Mouse (Mus musculus) limb, embryonic 13.5 days (tissue): Measurements from ENCODE around the gene Dppa5a. TPM values are rescaled to one million over a fixed set of nuclear protein-coding genes. Genes with fewer than 3 reads are reported as not detected.

Experiments used
- ATAC-seq: fragments of 200-750 bp; cut with Nextera tagmentation; 2 replicates; pipeline ENCODE4 v1.8.0; 2017; ENCODE audit warnings: low read depth, moderate number of reproducible peaks, moderate TSS enrichment; ENCODE audit not compliant: low FRiP score
- H3K27ac ChIP-seq: fragments of 300-500 bp; sonication (generic); 2 replicates; pipeline ENCODE4 v1.5.1; 2015; ENCODE audit warnings: inconsistent platforms, mild to moderate bottlenecking, moderate library complexity
- H3K27me3 ChIP-seq: fragments of 300-500 bp; sonication (generic); 2 replicates; pipeline ENCODE4 v1.6.1; 2015; ENCODE audit warnings: mild to moderate bottlenecking, inconsistent platforms
- H3K36me3 ChIP-seq: fragments of 300-500 bp; sonication (generic); 2 replicates; pipeline ENCODE4 v1.6.1; 2015; ENCODE audit warnings: inconsistent platforms, mild to moderate bottlenecking, moderate library complexity
- H3K4me1 ChIP-seq: fragments of 300-500 bp; sonication (generic); 2 replicates; pipeline ENCODE4 v1.6.1; 2015; ENCODE audit warnings: inconsistent platforms
- H3K4me2 ChIP-seq: fragments of 300-500 bp; sonication (generic); replicated peaks from 2 replicates; pipeline ENCODE4 v1.6.1; 2015; ENCODE audit warnings: inconsistent platforms, mild to moderate bottlenecking, moderate library complexity
- H3K4me3 ChIP-seq: fragments of 300-500 bp; sonication (generic); 2 replicates; pipeline ENCODE4 v1.5.1; 2015; ENCODE audit warnings: moderate library complexity, mild to moderate bottlenecking, inconsistent platforms
- H3K9ac ChIP-seq: fragments of 300-500 bp; sonication (generic); 2 replicates; pipeline ENCODE4 v1.6.1; 2015; ENCODE audit warnings: mild to moderate bottlenecking, inconsistent platforms
- H3K9me3 ChIP-seq: fragments of 300-500 bp; sonication (generic); 2 replicates; pipeline ENCODE4 v1.6.1; 2016; ENCODE audit warnings: inconsistent platforms
- WGBS: fragments of 180-500 bp; shearing (Covaris S2); methylation state at CpG from one replicate; pipeline ENCODE4 v1.1.7; 2015; 5-methylcytosine and 5-hydroxymethylcytosine counted together
- polyA plus RNA-seq: library from polyadenylated mRNA; unstranded; fragments of >200 nt; fragmentation: Nextera tagmentation; extraction: Ambion mirVana; gene quantifications from 2 replicates; pipeline ENCODE4 v1.2.1, GENCODE M21; 2015

The Dppa5a gene
- polyA plus RNA-seq, 1 experiment from 2014 or later = 0.50 TPM

GRCm38 (mm10) chr9:78377546-78377945 is 9.6 kb upstream of the Dppa5a start:
- peak overlapping the region; percentile 74 for H3K4me2 ChIP-seq
- no peaks in the 10 kb centered on the region for H3K9me3 ChIP-seq
- no peak for ATAC-seq
- WGBS = 32% methylated on average over 8 of the region's 8 CpGs
- peak overlapping the region; percentile 41 for H3K4me3 ChIP-seq
- no peak overlapping the region for H3K9ac ChIP-seq
- peaks cover 11% of the 10 kb centered on the region for H3K4me1 ChIP-seq
- H3K27me3 ChIP-seq = peaks cover 4% of the 10 kb centered on the region; the same call in 1 of the 2 replicates
- H3K27ac ChIP-seq = no peak overlapping the region
- H3K36me3 ChIP-seq = no peaks in the 10 kb centered on the region

- no peak overlapping the region for H3K27ac ChIP-seq
- H3K36me3 ChIP-seq = no peaks in the 10 kb centered on the region
- no peak overlapping the region for H3K4me3 ChIP-seq
- H3K4me1 ChIP-seq = peaks cover 11% of the 10 kb centered on the region
- no peaks in the 10 kb centered on the region for H3K9me3 ChIP-seq
- H3K4me2 ChIP-seq = no peak overlapping the region
- WGBS = 63% methylated on average over 4 of the region's 4 CpGs
- ATAC-seq = no peak
- H3K27me3 ChIP-seq = peaks cover 4% of the 10 kb centered on the region; the same call in 1 of the 2 replicates
- H3K9ac ChIP-seq = no peak overlapping the region
These were observed 7.5 kb upstream of the Dppa5a start for GRCm38 (mm10) chr9:78375486-78375885.

- Histone ChIP-seq H3K9me3 (no peaks in the 10 kb centered on the region), H3K36me3 (no peaks in the 10 kb centered on the region), H3K27ac (no peak overlapping the region), H3K9ac (no peak overlapping the region), H3K4me2 (no peak overlapping the region), H3K27me3 (peaks cover 3% of the 10 kb centered on the region; the same call in 1 of the 2 replicates), H3K4me1 (peaks cover 11% of the 10 kb centered on the region), H3K4me3 (no peak overlapping the region)
- 76% methylated on average over 1 of the region's 1 CpGs for WGBS
- no peak for ATAC-seq
These were observed 7.0 kb upstream of the Dppa5a start for GRCm38 (mm10) chr9:78374885-78375389.

- H3K4me1 ChIP-seq = peaks cover 11% of the 10 kb centered on the region
- H3K9ac ChIP-seq = no peak overlapping the region
- no peak for ATAC-seq
- 37% methylated on average over 5 of the region's 5 CpGs for WGBS
- H3K9me3 ChIP-seq = no peaks in the 10 kb centered on the region
- H3K27ac ChIP-seq = no peak overlapping the region
- no peaks in the 10 kb centered on the region for H3K27me3 ChIP-seq
- no peaks in the 10 kb centered on the region for H3K36me3 ChIP-seq
- H3K4me2 ChIP-seq = no peak overlapping the region
- H3K4me3 ChIP-seq = no peak overlapping the region
These were observed 6.4 kb upstream of the Dppa5a start for GRCm38 (mm10) chr9:78374397-78374796.

GRCm38 (mm10) chr9:78372827-78373504 is 5.0 kb upstream of the Dppa5a start:
- Histone ChIP-seq H3K4me2 (no peak overlapping the region), H3K36me3 (no peaks in the 10 kb centered on the region), H3K4me1 (peaks cover 5% of the 10 kb centered on the region; the same call in 1 of the 2 replicates), H3K4me3 (no peak overlapping the region), H3K9me3 (no peaks in the 10 kb centered on the region), H3K27ac (no peak overlapping the region), H3K9ac (no peak overlapping the region), H3K27me3 (no peaks in the 10 kb centered on the region)
- WGBS = 84% methylated on average over 10 of the region's 10 CpGs
- ATAC-seq = no peak

GRCm38 (mm10) chr9:78371441-78371840 is 3.5 kb upstream of the Dppa5a start:
- H3K4me2 ChIP-seq = no peak overlapping the region
- H3K9ac ChIP-seq = no peak overlapping the region
- no peaks in the 10 kb centered on the region for H3K4me1 ChIP-seq
- no peak overlapping the region for H3K4me3 ChIP-seq
- no peak for ATAC-seq
- H3K36me3 ChIP-seq = no peaks in the 10 kb centered on the region
- 92% methylated on average over 3 of the region's 3 CpGs for WGBS
- H3K9me3 ChIP-seq = no peaks in the 10 kb centered on the region
- H3K27ac ChIP-seq = no peak overlapping the region
- H3K27me3 ChIP-seq = no peaks in the 10 kb centered on the region

- Histone ChIP-seq H3K27ac (no peak overlapping the region), H3K9me3 (no peaks in the 10 kb centered on the region), H3K36me3 (no peaks in the 10 kb centered on the region), H3K4me3 (no peak overlapping the region), H3K4me2 (no peak overlapping the region), H3K9ac (no peak overlapping the region), H3K27me3 (no peaks in the 10 kb centered on the region), H3K4me1 (no peaks in the 10 kb centered on the region)
- no peak for ATAC-seq
- WGBS = 89% methylated on average over 7 of the region's 7 CpGs
These were observed 1.8 kb upstream of the Dppa5a start for GRCm38 (mm10) chr9:78369786-78370185.

GRCm38 (mm10) chr9:78369349-78369748 is 1.4 kb upstream of the Dppa5a start:
- no peaks in the 10 kb centered on the region for H3K27me3 ChIP-seq
- no peak overlapping the region for H3K4me3 ChIP-seq
- no peak overlapping the region for H3K9ac ChIP-seq
- no peaks in the 10 kb centered on the region for H3K9me3 ChIP-seq
- no peaks in the 10 kb centered on the region for H3K4me1 ChIP-seq
- no peak overlapping the region for H3K27ac ChIP-seq
- no peaks in the 10 kb centered on the region for H3K36me3 ChIP-seq
- no peak for ATAC-seq
- WGBS = 89% methylated on average over 2 of the region's 2 CpGs
- H3K4me2 ChIP-seq = no peak overlapping the region

- Histone ChIP-seq H3K4me3 (no peak overlapping the region), H3K27me3 (no peaks in the 10 kb centered on the region), H3K9me3 (no peaks in the 10 kb centered on the region), H3K4me2 (no peak overlapping the region), H3K9ac (no peak overlapping the region), H3K4me1 (no peaks in the 10 kb centered on the region), H3K27ac (no peak overlapping the region), H3K36me3 (no peaks in the 10 kb centered on the region)
- ATAC-seq = no peak
- WGBS = 65% methylated on average over 3 of the region's 3 CpGs
These were observed 805 bp upstream of the Dppa5a start for GRCm38 (mm10) chr9:78368671-78369293.

- H3K4me1 ChIP-seq = no peaks in the 10 kb centered on the region
- WGBS = 66% methylated on average over 13 of the region's 13 CpGs
- no peak for ATAC-seq
These were observed 2.0 kb downstream of the Dppa5a start for GRCm38 (mm10) chr9:78365850-78366544.

GRCm38 (mm10) chr9:78364701-78365100 is 3.3 kb downstream of the Dppa5a start:
- no peak overlapping the region for H3K4me3 ChIP-seq
- WGBS = 92% methylated on average over 6 of the region's 6 CpGs
- no peak for ATAC-seq
- H3K9me3 ChIP-seq = no peaks in the 10 kb centered on the region
- no peaks in the 10 kb centered on the region for H3K36me3 ChIP-seq
- H3K4me1 ChIP-seq = no peaks in the 10 kb centered on the region
- H3K4me2 ChIP-seq = no peak overlapping the region
- no peak overlapping the region for H3K27ac ChIP-seq
- H3K9ac ChIP-seq = no peak overlapping the region
- H3K27me3 ChIP-seq = no peaks in the 10 kb centered on the region

More at GRCm38 (mm10) chr9:78365850-78366544, 2.0 kb downstream of the Dppa5a start:
- Histone ChIP-seq H3K4me2 (no peak overlapping the region), H3K27me3 (no peaks in the 10 kb centered on the region), H3K4me3 (no peak overlapping the region), H3K9ac (no peak overlapping the region), H3K9me3 (no peaks in the 10 kb centered on the region), H3K27ac (no peak overlapping the region), H3K36me3 (no peaks in the 10 kb centered on the region)

GRCm38 (mm10) chr9:78363374-78363773 is 4.6 kb downstream of the Dppa5a start:
- Histone ChIP-seq H3K4me3 (no peak overlapping the region), H3K36me3 (no peaks in the 10 kb centered on the region), H3K4me1 (no peaks in the 10 kb centered on the region), H3K27ac (no peak overlapping the region), H3K9ac (no peak overlapping the region), H3K27me3 (no peaks in the 10 kb centered on the region), H3K4me2 (no peak overlapping the region), H3K9me3 (no peaks in the 10 kb centered on the region)
- WGBS = 46% methylated on average over 6 of the region's 6 CpGs
- no peak for ATAC-seq
